Mouse (Mus musculus): ENCODE data around the gene Arhgef26. TPM values are rescaled to one million over a fixed set of nuclear protein-coding genes. Genes with fewer than 3 reads are reported as not detected.

Gene Arhgef26
- polyA plus RNA-seq, 1 experiment from 2014 or later: 8.8 TPM

DNA sequence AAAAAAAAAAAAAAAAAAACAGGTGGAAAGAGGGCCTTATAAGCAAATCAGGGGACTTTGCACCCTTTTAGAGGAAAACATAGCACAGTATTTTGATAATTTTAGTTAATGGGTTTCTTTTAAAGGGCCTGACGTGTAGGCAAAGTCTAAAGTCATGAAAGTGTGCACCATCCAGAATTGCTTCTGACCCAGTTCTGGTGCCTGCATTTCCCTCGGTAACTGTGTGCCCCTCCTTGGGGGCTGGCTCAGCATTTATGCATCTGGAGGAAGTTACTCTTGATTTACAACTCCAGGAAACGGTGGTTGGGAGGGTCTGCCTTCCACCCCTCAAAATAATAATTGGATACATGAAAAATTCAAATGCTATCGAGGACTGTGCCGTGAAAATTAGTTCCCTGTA lies 58.0 kb downstream of the Arhgef26 start:
- no peak overlapping the region for H3K4me3 ChIP-seq (replicated peaks; ENCODE audit: low read depth, low read length)
- no peaks in the 10 kb centered on the region for H3K4me1 ChIP-seq (replicated peaks; ENCODE audit: insufficient read depth, low read length)
- ATAC-seq (replicated peaks; ENCODE audit: low FRiP score, low read depth) (no peak), DNase-seq (ENCODE audit: low spot score) (no peak)
- 0 out of 2 replicates have a peak overlapping the region, but pooled peaks have one; percentile 6 for H3K27ac ChIP-seq
- no peak overlapping the region for H3K9ac ChIP-seq (ENCODE audit: low read depth, low read length)
- H3K36me3 ChIP-seq (ENCODE audit: insufficient read depth, low read length): no peaks in the 10 kb centered on the region
- no peaks in the 10 kb centered on the region for H3K27me3 ChIP-seq (ENCODE audit: insufficient read depth, low read length)
- TF ChIP-seq CTCF (IDR thresholded peaks at IDR 0.05; ENCODE audit: low read depth): no peak
- no peaks in the 10 kb centered on the region for H3K9me3 ChIP-seq (replicated peaks; ENCODE audit: low read length)
- 23% methylated on average over 5 of the region's 5 CpGs for WGBS
- H3K4me2 ChIP-seq (ENCODE audit: low read length): 0 out of 2 replicates have a peak overlapping the region, but pooled peaks have one; percentile 0

DNA sequence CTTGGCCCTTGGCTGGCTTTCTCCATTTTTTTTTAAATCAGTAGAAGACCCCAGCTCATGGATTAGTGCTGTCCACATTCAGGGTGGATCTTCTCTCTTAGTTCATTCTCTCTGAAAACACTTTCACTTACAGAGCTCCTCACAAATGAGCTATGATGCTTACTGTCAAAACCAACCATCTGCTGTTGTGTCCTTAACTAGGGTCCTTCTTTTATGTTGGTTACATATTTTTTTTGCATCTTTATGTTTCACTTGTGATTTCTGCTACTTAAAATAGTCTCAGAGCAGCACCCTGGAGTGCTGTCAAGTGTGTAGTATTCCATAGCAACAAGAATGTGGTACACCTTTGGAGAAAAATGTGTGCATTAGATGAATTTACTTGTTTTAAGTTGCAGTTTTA lies 60.0 kb downstream of the Arhgef26 start:
- ATAC-seq (replicated peaks; ENCODE audit: low FRiP score, low read depth) (no peak), DNase-seq (ENCODE audit: low spot score) (no peak)
- Histone ChIP-seq H3K27ac (no peak overlapping the region), H3K27me3 (ENCODE audit: insufficient read depth, low read length) (no peaks in the 10 kb centered on the region), H3K4me3 (replicated peaks; ENCODE audit: low read depth, low read length) (no peak overlapping the region), H3K4me2 (ENCODE audit: low read length) (no peak overlapping the region), H3K9me3 (replicated peaks; ENCODE audit: low read length) (no peaks in the 10 kb centered on the region), H3K36me3 (ENCODE audit: insufficient read depth, low read length) (no peaks in the 10 kb centered on the region), H3K9ac (ENCODE audit: low read depth, low read length) (no peak overlapping the region), H3K4me1 (replicated peaks; ENCODE audit: insufficient read depth, low read length) (no peaks in the 10 kb centered on the region)
- no peak for TF ChIP-seq CTCF (IDR thresholded peaks at IDR 0.05; ENCODE audit: low read depth)

DNA sequence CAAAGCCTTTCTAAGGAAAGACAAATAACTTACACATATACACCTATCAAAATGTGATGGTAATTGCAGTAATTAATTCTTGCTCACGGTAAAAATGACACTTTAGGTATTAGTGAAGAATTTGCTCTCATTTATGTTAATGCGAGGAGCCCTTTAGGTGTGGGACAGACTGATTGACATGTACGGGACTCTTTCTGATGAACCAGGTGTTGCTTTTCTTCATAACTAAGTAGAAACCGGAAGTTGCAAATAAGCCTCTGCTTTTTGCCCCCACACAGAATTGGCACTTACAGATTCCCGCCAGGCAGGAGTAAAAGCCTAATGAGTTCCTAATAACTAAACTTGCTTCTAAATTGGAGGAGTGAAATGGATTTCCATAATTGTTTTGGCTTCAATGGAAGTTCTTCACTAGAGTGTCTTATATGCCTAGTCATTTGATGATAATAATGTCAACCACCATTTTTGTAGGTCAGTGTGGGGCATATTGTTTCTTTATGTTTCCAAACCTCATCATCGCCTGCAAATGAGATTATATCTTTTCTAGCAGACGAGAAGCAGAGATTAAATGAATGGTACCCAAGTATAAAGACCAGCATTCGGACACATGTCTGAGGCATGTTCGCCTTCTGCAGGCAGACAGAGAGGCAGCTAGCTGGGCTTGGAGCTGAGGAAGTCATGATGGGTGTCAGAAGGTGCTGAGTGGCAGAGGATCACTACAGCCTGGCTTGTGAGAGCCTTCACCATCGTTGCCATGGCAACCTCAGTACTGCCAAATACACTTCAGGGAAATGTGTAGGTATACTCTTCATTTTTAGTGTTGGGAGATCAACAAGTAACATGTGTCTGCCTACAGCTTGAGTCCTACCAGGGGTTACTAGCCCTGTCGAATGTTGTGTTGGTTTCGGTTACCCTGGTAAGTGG lies 61.9 kb downstream of the Arhgef26 start:
- H3K9ac ChIP-seq (ENCODE audit: low read depth, low read length): no peak overlapping the region
- 89% methylated on average over 12 of the region's 12 CpGs for WGBS
- TF ChIP-seq CTCF (IDR thresholded peaks at IDR 0.05; ENCODE audit: low read depth): no peak
- no peaks in the 10 kb centered on the region for H3K27me3 ChIP-seq (ENCODE audit: insufficient read depth, low read length)
- H3K27ac ChIP-seq: no peak overlapping the region
- H3K4me2 ChIP-seq (ENCODE audit: low read length): no peak overlapping the region
- ATAC-seq (replicated peaks; ENCODE audit: low FRiP score, low read depth) (no peak), DNase-seq (ENCODE audit: low spot score) (no peak)
- H3K36me3 ChIP-seq (ENCODE audit: insufficient read depth, low read length): no peaks in the 10 kb centered on the region
- no peaks in the 10 kb centered on the region for H3K9me3 ChIP-seq (replicated peaks; ENCODE audit: low read length)
- no peaks in the 10 kb centered on the region for H3K4me1 ChIP-seq (replicated peaks; ENCODE audit: insufficient read depth, low read length)
- no peak overlapping the region for H3K4me3 ChIP-seq (replicated peaks; ENCODE audit: low read depth, low read length)

DNA sequence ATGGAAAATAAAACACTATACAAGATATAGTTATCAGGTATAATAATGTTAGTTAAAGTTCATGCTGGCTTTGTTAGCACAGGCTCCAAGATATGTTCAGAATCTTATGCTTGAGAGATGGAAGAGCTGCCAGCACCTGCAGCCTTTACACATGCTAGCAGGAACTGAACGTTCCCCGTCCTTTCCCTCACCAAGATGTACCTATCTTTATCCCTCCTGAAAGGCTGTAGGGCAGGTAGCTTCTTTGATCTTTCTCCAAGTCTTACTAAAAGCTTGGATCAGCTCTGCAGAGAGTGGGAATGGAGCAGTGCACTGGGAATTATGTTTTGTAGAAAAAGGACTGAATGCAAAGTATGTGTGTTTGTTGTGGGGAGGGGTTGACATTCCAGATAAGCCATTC lies 64.3 kb downstream of the Arhgef26 start:
- Histone ChIP-seq H3K4me1 (replicated peaks; ENCODE audit: insufficient read depth, low read length) (no peaks in the 10 kb centered on the region), H3K27ac (no peak overlapping the region), H3K36me3 (ENCODE audit: insufficient read depth, low read length) (no peaks in the 10 kb centered on the region), H3K9me3 (replicated peaks; ENCODE audit: low read length) (no peaks in the 10 kb centered on the region), H3K4me3 (replicated peaks; ENCODE audit: low read depth, low read length) (no peak overlapping the region), H3K4me2 (ENCODE audit: low read length) (no peak overlapping the region), H3K9ac (ENCODE audit: low read depth, low read length) (no peak overlapping the region), H3K27me3 (ENCODE audit: insufficient read depth, low read length) (no peaks in the 10 kb centered on the region)
- ATAC-seq (replicated peaks; ENCODE audit: low FRiP score, low read depth) (no peak), DNase-seq (ENCODE audit: low spot score) (no peak)
- 90% methylated on average over 2 of the region's 2 CpGs for WGBS
- no peak for TF ChIP-seq CTCF (IDR thresholded peaks at IDR 0.05; ENCODE audit: low read depth)

DNA sequence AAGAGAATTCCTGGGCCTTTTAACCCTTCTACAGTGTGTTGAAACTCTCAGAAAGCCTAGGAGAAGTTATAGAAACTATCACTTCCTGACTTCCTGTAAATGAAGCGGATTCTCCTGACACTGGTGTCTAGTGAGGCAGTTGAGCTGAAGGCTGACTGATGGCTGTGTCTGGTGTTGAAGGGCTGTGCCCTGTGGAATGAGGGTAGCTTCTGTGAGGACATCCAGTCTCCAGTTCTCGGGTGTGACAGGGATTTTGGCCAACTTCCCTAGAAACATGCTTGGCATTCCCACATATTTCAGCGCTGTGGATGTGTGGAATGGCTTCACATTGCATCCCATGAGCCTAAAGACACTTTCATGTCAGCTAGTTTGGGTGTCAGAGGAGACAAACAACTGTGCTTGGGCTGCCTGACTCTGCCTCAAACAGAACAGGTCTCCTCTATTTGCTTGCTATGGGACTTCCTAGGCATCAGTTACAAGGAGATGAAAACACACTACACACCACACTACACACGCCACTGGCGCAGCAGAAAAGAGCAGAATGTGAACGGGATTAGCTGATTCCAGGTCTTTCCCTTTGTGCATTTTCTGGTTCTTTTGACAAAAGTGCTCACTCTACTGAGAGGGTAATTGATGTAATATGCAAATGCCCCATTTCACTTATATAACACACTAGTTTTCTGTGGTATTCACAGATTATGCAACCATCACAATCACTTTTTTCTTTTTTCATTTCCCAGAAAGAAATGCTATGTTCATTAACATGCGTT lies 66.5 kb downstream of the Arhgef26 start:
- no peak overlapping the region for H3K4me3 ChIP-seq (replicated peaks; ENCODE audit: low read depth, low read length)
- no peak for ATAC-seq (replicated peaks; ENCODE audit: low FRiP score, low read depth)
- no peak overlapping the region for H3K27ac ChIP-seq
- DNase-seq (ENCODE audit: low spot score): no peak
- no peak for TF ChIP-seq CTCF (IDR thresholded peaks at IDR 0.05; ENCODE audit: low read depth)
- H3K9me3 ChIP-seq (replicated peaks; ENCODE audit: low read length): no peaks in the 10 kb centered on the region
- H3K27me3 ChIP-seq (ENCODE audit: insufficient read depth, low read length): no peaks in the 10 kb centered on the region
- WGBS: 85% methylated on average over 7 of the region's 7 CpGs
- no peak overlapping the region for H3K4me2 ChIP-seq (ENCODE audit: low read length)
- no peaks in the 10 kb centered on the region for H3K4me1 ChIP-seq (replicated peaks; ENCODE audit: insufficient read depth, low read length)
- H3K36me3 ChIP-seq (ENCODE audit: insufficient read depth, low read length): no peaks in the 10 kb centered on the region
- no peak overlapping the region for H3K9ac ChIP-seq (ENCODE audit: low read depth, low read length)

DNA sequence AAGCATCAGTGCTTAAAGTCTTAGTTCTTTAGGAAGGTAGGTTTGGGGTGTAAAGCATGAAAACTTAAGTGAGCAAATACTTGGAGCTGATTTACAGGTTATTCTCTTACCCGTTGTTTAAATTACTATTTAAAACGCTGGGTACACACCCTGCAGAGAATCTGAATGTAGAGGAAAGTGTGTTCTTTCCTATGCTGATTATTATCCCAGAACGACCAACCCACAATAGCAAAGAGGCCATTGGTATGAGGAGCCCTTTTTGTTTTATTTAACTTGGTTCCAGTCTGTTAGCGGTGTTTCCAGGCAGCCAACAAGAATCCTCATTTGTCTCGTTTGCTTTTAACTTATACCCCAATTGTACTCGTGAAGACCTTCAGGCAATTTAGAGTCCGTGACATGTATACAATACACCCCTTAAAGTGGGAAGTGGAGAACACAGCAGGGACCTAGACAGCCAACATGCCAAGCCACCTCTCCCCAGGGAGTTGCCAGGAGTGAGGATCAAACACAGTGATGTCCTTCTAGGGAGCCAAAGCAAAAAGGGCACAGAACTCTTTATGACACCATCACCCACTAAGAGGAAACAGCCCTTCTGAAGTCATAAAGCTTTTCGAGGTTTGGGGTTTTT lies 71.5 kb downstream of the Arhgef26 start:
- H3K36me3 ChIP-seq (ENCODE audit: insufficient read depth, low read length): no peaks in the 10 kb centered on the region
- H3K9ac ChIP-seq (ENCODE audit: low read depth, low read length): no peak overlapping the region
- H3K27me3 ChIP-seq (ENCODE audit: insufficient read depth, low read length): no peaks in the 10 kb centered on the region
- no peak for ATAC-seq (replicated peaks; ENCODE audit: low FRiP score, low read depth)
- H3K4me1 ChIP-seq (replicated peaks; ENCODE audit: insufficient read depth, low read length): no peaks in the 10 kb centered on the region
- no peak for TF ChIP-seq CTCF (IDR thresholded peaks at IDR 0.05; ENCODE audit: low read depth)
- 48% methylated on average over 8 of the region's 8 CpGs for WGBS
- no peaks in the 10 kb centered on the region for H3K9me3 ChIP-seq (replicated peaks; ENCODE audit: low read length)
- DNase-seq (ENCODE audit: low spot score): no peak
- H3K4me2 ChIP-seq (ENCODE audit: low read length): no peak overlapping the region
- no peak overlapping the region for H3K4me3 ChIP-seq (replicated peaks; ENCODE audit: low read depth, low read length)
- no peak overlapping the region for H3K27ac ChIP-seq

Measured in kidney, postnatal 0 days (tissue).